ENCODE assay signal across 23 mouse cellular contexts in the genomic region with DNA sequence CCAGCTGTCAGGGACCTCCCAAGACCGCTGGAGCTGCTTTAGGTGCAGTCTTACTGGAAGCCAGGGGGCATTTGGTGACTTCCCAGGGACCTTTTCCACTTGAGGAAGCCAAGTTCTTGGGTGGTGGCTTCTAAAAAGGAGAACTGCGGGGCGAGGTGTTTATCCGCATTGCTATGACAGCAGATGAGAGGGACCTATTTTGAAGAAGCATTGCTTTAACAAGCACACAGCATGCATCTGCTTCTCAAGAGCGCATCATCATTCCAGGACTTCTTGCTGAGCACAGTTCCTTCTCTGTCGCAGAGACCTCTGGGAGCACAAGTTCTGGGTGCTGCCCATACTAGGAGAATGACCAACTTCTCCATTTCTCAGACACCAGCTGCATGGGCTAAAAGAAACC. TPM values are rescaled to one million over a fixed set of nuclear protein-coding genes. Genes with fewer than 3 reads are reported as not detected.
DNase-seq lines count a peak whose midpoint lies in the region; ATAC-seq lines count a peak whose summit lies in the region.
"Had no signal": no experiment of that assay in that cellular context is flagged by ENCODE, and none has a peak within 500 bp of the region (broad histone marks: within the 10 kb centered on the region; RNA-seq: fewer than 3 reads in every experiment).

No protein-coding gene starts in this region.

- WGBS in heart, embryonic 12.5 days = 73% methylated on average over 6 of the region's 6 CpGs
- 80% methylated on average over 6 of the region's 6 CpGs for WGBS in forebrain, embryonic 12.5 days

- H3K27ac ChIP-seq in heart, embryonic 12.5 days (ENCODE audit: poor library complexity, severe bottlenecking) = no peak overlapping the region
- H3K27ac ChIP-seq in brown adipose tissue, adult 24 weeks (replicated peaks; ENCODE audit: low read depth, low read length) = 0 out of 2 replicates have a peak overlapping the region, but pooled peaks have one; percentile 54
- no peak overlapping the region for H3K27ac ChIP-seq in forebrain, embryonic 12.5 days
- H3K27ac ChIP-seq: embryonic facial prominence, embryonic 12.5 days; hindbrain, embryonic 14.5 days; kidney, postnatal 0 days; layer of hippocampus, adult 2 months; limb, embryonic 12.5 days; midbrain, embryonic 15.5 days had no signal

- H3K9me3 ChIP-seq in heart, embryonic 12.5 days (replicated peaks) = no peaks in the 10 kb centered on the region
- H3K9me3 ChIP-seq in forebrain, embryonic 12.5 days = no peaks in the 10 kb centered on the region
- H3K9me3 ChIP-seq: embryonic facial prominence, embryonic 12.5 days; limb, embryonic 12.5 days; midbrain, embryonic 15.5 days had no signal

- H3K4me3 ChIP-seq in heart, embryonic 12.5 days = no peak overlapping the region
- no peak overlapping the region for H3K4me3 ChIP-seq in brown adipose tissue, adult 24 weeks (ENCODE audit: insufficient read depth, low read depth, low read length)
- H3K4me3 ChIP-seq in forebrain, embryonic 12.5 days (replicated peaks) = no peak overlapping the region
- H3K4me3 ChIP-seq: embryonic facial prominence, embryonic 12.5 days; gastrocnemius, adult 2 months; layer of hippocampus, adult 2 months; limb, embryonic 12.5 days; midbrain, embryonic 15.5 days had no signal

- H3K27me3 ChIP-seq in heart, embryonic 12.5 days (replicated peaks) = peaks cover 23% of the 10 kb centered on the region; the same call in 1 of the 2 replicates
- no peaks in the 10 kb centered on the region for H3K27me3 ChIP-seq in splenic B cell, adult 2 months (ENCODE audit: control insufficient read depth, insufficient read depth, low read length, poor library complexity, severe bottlenecking)
- H3K27me3 ChIP-seq in forebrain, embryonic 12.5 days = peaks cover 59% of the 10 kb centered on the region
- H3K27me3 ChIP-seq: midbrain, embryonic 15.5 days had no signal

- no peak overlapping the region for H3K4me2 ChIP-seq in heart, embryonic 12.5 days
- no peak overlapping the region for H3K4me2 ChIP-seq in forebrain, embryonic 12.5 days
- H3K4me2 ChIP-seq: embryonic facial prominence, embryonic 12.5 days; hindbrain, embryonic 14.5 days; limb, embryonic 12.5 days; liver, embryonic 11.5 days; midbrain, embryonic 15.5 days had no signal

- no peak for ATAC-seq in heart, embryonic 12.5 days (ENCODE audit: insufficient number of reproducible peaks, low FRiP score)
- ATAC-seq in megakaryocyte, adult 5-6 weeks (ENCODE audit: poor library complexity, severe bottlenecking) = peak; percentile 87
- no peak for ATAC-seq in forebrain, embryonic 12.5 days (ENCODE audit: low FRiP score)
- ATAC-seq: CD4-positive, CD25-positive, alpha-beta regulatory T cell, adult 4 months; inflammation-experienced regulatory T-cells, adult 6 months; midbrain, embryonic 15.5 days had no signal

- no peak overlapping the region for H3K9ac ChIP-seq in heart, embryonic 12.5 days
- H3K9ac ChIP-seq in forebrain, embryonic 12.5 days = no peak overlapping the region
- H3K9ac ChIP-seq: embryonic facial prominence, embryonic 12.5 days; hindbrain, embryonic 14.5 days; limb, embryonic 12.5 days; midbrain, embryonic 15.5 days had no signal

- DNase-seq in heart, adult 11 months = peak; percentile 97
- DNase-seq in splenic B cell, adult 2 months (ENCODE audit: low read depth, low spot score) = peak; percentile 1
- DNase-seq in right cerebral cortex, postnatal 14 days = no peak
- no peak for DNase-seq in kidney, postnatal 36 days
- DNase-seq: adrenal gland, adult 8-10 months; cerebellum, adult 9-10 months; gastrocnemius, adult 2 months; kidney, adult 18-20 months; lung, postnatal 10 days; spleen, adult 18-20 months had no signal

- H3K36me3 ChIP-seq in heart, embryonic 12.5 days = no peaks in the 10 kb centered on the region
- no peaks in the 10 kb centered on the region for H3K36me3 ChIP-seq in splenic B cell, adult 2 months (ENCODE audit: control insufficient read depth, insufficient read depth, low read length, poor library complexity, severe bottlenecking)
- no peaks in the 10 kb centered on the region for H3K36me3 ChIP-seq in forebrain, embryonic 12.5 days (replicated peaks)
- H3K36me3 ChIP-seq: embryonic facial prominence, embryonic 12.5 days; limb, embryonic 12.5 days; midbrain, embryonic 15.5 days had no signal

- H3K4me1 ChIP-seq in heart, embryonic 12.5 days (replicated peaks) = peaks cover 18% of the 10 kb centered on the region
- H3K4me1 ChIP-seq in brown adipose tissue, adult 24 weeks (ENCODE audit: control insufficient read depth, insufficient read depth, insufficient read length, low read length) = no peaks in the 10 kb centered on the region
- 0 out of 2 replicates have a peak, but pooled peaks cover 3% of the 10 kb centered on the region for H3K4me1 ChIP-seq in forebrain, embryonic 12.5 days
- H3K4me1 ChIP-seq: embryonic facial prominence, embryonic 12.5 days; midbrain, embryonic 15.5 days had no signal

RNA-seq across cellular contexts. Expression of a gene that starts 14.8 kb away (rescaled TPM):
- 19.8 and 19.9 TPM in 2 replicates for polyA plus RNA-seq in heart, embryonic 12.5 days (2016; fragmentation: Nextera tagmentation; extraction: Ambion mirVana)
- 5.0 and 6.7 TPM in 2 replicates for polyA plus RNA-seq in brown adipose tissue, adult 24 weeks (2012; ENCODE audit: insufficient read depth, insufficient read length, missing spikeins)
- total RNA-seq in megakaryocyte, adult 5-6 weeks (2015) = 11.5 and 12.4 TPM in 2 replicates
- total RNA-seq in megakaryocyte, adult 5-6 weeks (2017) = 24.3 and 25.8 TPM in 2 replicates
- polyA plus RNA-seq in forebrain, embryonic 12.5 days (2016; fragmentation: Nextera tagmentation; extraction: Ambion mirVana) = 6.2 and 6.9 TPM in 2 replicates

Comparison
In these comparisons a context has a peak if more than half of its experiments do, and no peak if none do; other contexts are left out.
1. DNase-seq: peak in heart, adult 11 months (single experiment) and splenic B cell, adult 2 months (single experiment); none in right cerebral cortex, postnatal 14 days (single experiment) and kidney, postnatal 36 days (0 of 2).